Mouse (Mus musculus) intestine, embryonic 14.5 days (tissue): Measurements from ENCODE around the gene Slc9a8. TPM values are rescaled to one million over a fixed set of nuclear protein-coding genes. Genes with fewer than 3 reads are reported as not detected.

Experiments
- ATAC-seq: fragments of 200-750 bp; cut with Nextera tagmentation; replicated peaks from 2 replicates; pipeline ENCODE4 v1.8.0; 2017; ENCODE audit warnings: low read depth, moderate number of reproducible peaks, moderate TSS enrichment, moderate library complexity; ENCODE audit not compliant: low FRiP score, low TSS enrichment
- DNase-seq: peaks from one replicate; pipeline ENCODE4 v3.0.0-alpha.2; 2018; ENCODE audit warnings: low spot score
- H3K27ac ChIP-seq: fragments of 300-500 bp; sonication (generic); 2 replicates; pipeline ENCODE4 v1.5.1; 2014; ENCODE audit warnings: low read depth, mild to moderate bottlenecking, control low read depth
- H3K27me3 ChIP-seq: fragments of 300-500 bp; sonication (generic); replicated peaks from 2 replicates; pipeline ENCODE4 v1.6.1; 2014; ENCODE audit warnings: low read length, control low read depth; ENCODE audit not compliant: control insufficient read depth, insufficient read depth
- H3K36me3 ChIP-seq: fragments of 300-500 bp; sonication (generic); 2 replicates; pipeline ENCODE4 v1.6.1; 2014; ENCODE audit warnings: low read length, control low read depth; ENCODE audit not compliant: control insufficient read depth, insufficient read depth
- H3K4me1 ChIP-seq: fragments of 300-500 bp; sonication (generic); replicated peaks from 2 replicates; pipeline ENCODE4 v1.6.1; 2014; ENCODE audit warnings: low read length, control low read depth, mixed read lengths; ENCODE audit not compliant: control insufficient read depth, insufficient read depth
- H3K4me2 ChIP-seq: fragments of 300-500 bp; sonication (generic); 2 replicates; pipeline ENCODE4 v1.6.1; 2014; ENCODE audit warnings: low read length
- H3K4me3 ChIP-seq: fragments of 300-500 bp; sonication (generic); 2 replicates; pipeline ENCODE4 v1.5.1; 2014; ENCODE audit warnings: low read depth, low read length, control low read depth, mixed read lengths
- H3K9ac ChIP-seq: fragments of 300-500 bp; sonication (generic); 2 replicates; pipeline ENCODE4 v1.6.1; 2014; ENCODE audit warnings: mild to moderate bottlenecking, low read length
- H3K9me3 ChIP-seq: fragments of 300-500 bp; sonication (generic); 2 replicates; pipeline ENCODE4 v1.6.1; 2016; ENCODE audit warnings: low read length, control low read depth; ENCODE audit not compliant: control insufficient read depth
- WGBS: fragments of 180-500 bp; shearing (Covaris S2); extraction: QIAGEN DNeasy Blood & Tissue Kit; methylation state at CpG from one replicate; pipeline ENCODE4 v1.1.7; 2014; 5-methylcytosine and 5-hydroxymethylcytosine counted together
- polyA plus RNA-seq: library from polyadenylated mRNA; unstranded; fragments of >200 nt; fragmentation: Nextera tagmentation; extraction: Ambion mirVana; gene quantifications from 2 replicates; pipeline ENCODE4 v1.2.1, GENCODE M21; 2014

The Slc9a8 gene
- polyA plus RNA-seq, 1 experiment from 2014 or later: 21.0 TPM

GRCm38 (mm10) chr2:167462954-167463353, 41.4 kb downstream of the Slc9a8 start:
- H3K27ac ChIP-seq: no peak overlapping the region
- peak; percentile 69 for DNase-seq
- H3K4me1 ChIP-seq: no peaks in the 10 kb centered on the region
- H3K4me3 ChIP-seq: no peak overlapping the region
- peak; percentile 66 for ATAC-seq
- no peaks in the 10 kb centered on the region for H3K9me3 ChIP-seq
- WGBS: 50% methylated on average over 6 of the region's 6 CpGs
- no peak overlapping the region for H3K4me2 ChIP-seq
- H3K36me3 ChIP-seq: peaks cover 66% of the 10 kb centered on the region
- H3K9ac ChIP-seq: no peak overlapping the region
- no peaks in the 10 kb centered on the region for H3K27me3 ChIP-seq

GRCm38 (mm10) chr2:167463802-167464201, 42.3 kb downstream of the Slc9a8 start:
- DNase-seq (no peak), ATAC-seq (no peak)
- Histone ChIP-seq H3K4me3 (no peak overlapping the region), H3K4me1 (no peaks in the 10 kb centered on the region), H3K27ac (no peak overlapping the region), H3K4me2 (no peak overlapping the region), H3K9ac (no peak overlapping the region), H3K36me3 (peaks cover 68% of the 10 kb centered on the region), H3K9me3 (no peaks in the 10 kb centered on the region), H3K27me3 (no peaks in the 10 kb centered on the region)
- WGBS: 87% methylated on average over 5 of the region's 5 CpGs

- no peak overlapping the region for H3K9ac ChIP-seq
- H3K27ac ChIP-seq: no peak overlapping the region
- H3K4me3 ChIP-seq: no peak overlapping the region
- H3K9me3 ChIP-seq: no peaks in the 10 kb centered on the region
- DNase-seq: no peak
- H3K27me3 ChIP-seq: no peaks in the 10 kb centered on the region
- WGBS: 96% methylated on average over 3 of the region's 3 CpGs
- peaks cover 71% of the 10 kb centered on the region for H3K36me3 ChIP-seq
- no peaks in the 10 kb centered on the region for H3K4me1 ChIP-seq
- no peak overlapping the region for H3K4me2 ChIP-seq
- no peak for ATAC-seq
Observed at GRCm38 (mm10) chr2:167465951-167466350, 44.4 kb downstream of the Slc9a8 start.

GRCm38 (mm10) chr2:167467214-167467613, 45.7 kb downstream of the Slc9a8 start:
- ATAC-seq (no peak), DNase-seq (no peak)
- no peak overlapping the region for H3K27ac ChIP-seq
- H3K36me3 ChIP-seq: peaks cover 75% of the 10 kb centered on the region
- H3K4me2 ChIP-seq: no peak overlapping the region
- 71% methylated on average over 5 of the region's 5 CpGs for WGBS
- H3K9me3 ChIP-seq: no peaks in the 10 kb centered on the region
- no peak overlapping the region for H3K9ac ChIP-seq
- H3K27me3 ChIP-seq: no peaks in the 10 kb centered on the region
- H3K4me3 ChIP-seq: no peak overlapping the region
- H3K4me1 ChIP-seq: no peaks in the 10 kb centered on the region

GRCm38 (mm10) chr2:167468444-167468843, 46.9 kb downstream of the Slc9a8 start:
- Histone ChIP-seq H3K27me3 (no peaks in the 10 kb centered on the region), H3K4me1 (no peaks in the 10 kb centered on the region), H3K36me3 (peaks cover 83% of the 10 kb centered on the region), H3K4me2 (no peak overlapping the region), H3K27ac (no peak overlapping the region), H3K9me3 (no peaks in the 10 kb centered on the region), H3K4me3 (no peak overlapping the region), H3K9ac (no peak overlapping the region)
- 84% methylated on average over 6 of the region's 6 CpGs for WGBS
- no peak for ATAC-seq
- DNase-seq: no peak

GRCm38 (mm10) chr2:167470611-167471010, 49.1 kb downstream of the Slc9a8 start:
- Histone ChIP-seq H3K9ac (no peak overlapping the region), H3K4me3 (no peak overlapping the region), H3K27me3 (no peaks in the 10 kb centered on the region), H3K36me3 (peaks cover 87% of the 10 kb centered on the region), H3K9me3 (no peaks in the 10 kb centered on the region), H3K4me2 (no peak overlapping the region), H3K4me1 (peaks cover under 1% of the 10 kb centered on the region), H3K27ac (no peak overlapping the region)
- 94% methylated on average over 3 of the region's 3 CpGs for WGBS
- ATAC-seq: no peak
- DNase-seq: no peak

GRCm38 (mm10) chr2:167471585-167471984, 50.1 kb downstream of the Slc9a8 start:
- H3K27me3 ChIP-seq: no peaks in the 10 kb centered on the region
- H3K9me3 ChIP-seq: no peaks in the 10 kb centered on the region
- H3K9ac ChIP-seq: no peak overlapping the region
- DNase-seq: no peak
- no peak overlapping the region for H3K4me2 ChIP-seq
- peaks cover 10% of the 10 kb centered on the region for H3K4me1 ChIP-seq
- H3K36me3 ChIP-seq: peaks cover 77% of the 10 kb centered on the region
- no peak overlapping the region for H3K27ac ChIP-seq
- H3K4me3 ChIP-seq: no peak overlapping the region
- WGBS: 84% methylated on average over 6 of the region's 6 CpGs
- no peak for ATAC-seq

- Histone ChIP-seq H3K36me3 (peaks cover 56% of the 10 kb centered on the region), H3K27ac (no peak overlapping the region), H3K4me1 (peaks cover 15% of the 10 kb centered on the region), H3K4me2 (no peak overlapping the region), H3K9ac (no peak overlapping the region), H3K4me3 (no peak overlapping the region), H3K9me3 (no peaks in the 10 kb centered on the region), H3K27me3 (no peaks in the 10 kb centered on the region)
- WGBS: 86% methylated on average over 6 of the region's 6 CpGs
- no peak for DNase-seq
- ATAC-seq: no peak
Observed at GRCm38 (mm10) chr2:167474218-167474617, 52.7 kb downstream of the Slc9a8 start.

- H3K27me3 ChIP-seq: no peaks in the 10 kb centered on the region
- H3K4me1 ChIP-seq: peaks cover 15% of the 10 kb centered on the region
- WGBS: 78% methylated on average over 5 of the region's 5 CpGs
- H3K4me2 ChIP-seq: no peak overlapping the region
- H3K4me3 ChIP-seq: no peak overlapping the region
- peaks cover 42% of the 10 kb centered on the region for H3K36me3 ChIP-seq
- no peaks in the 10 kb centered on the region for H3K9me3 ChIP-seq
- H3K9ac ChIP-seq: no peak overlapping the region
- no peak for ATAC-seq
- peak overlapping the region; percentile 58; the same call in 1 of the 2 replicates for H3K27ac ChIP-seq
- no peak for DNase-seq
Observed at GRCm38 (mm10) chr2:167475596-167475995, 54.1 kb downstream of the Slc9a8 start.
